Mouse (Mus musculus) midbrain, embryonic 12.5 days (tissue): ENCODE data around the gene Magi1. TPM values are rescaled to one million over a fixed set of nuclear protein-coding genes. Genes with fewer than 3 reads are reported as not detected.
A peak's percentile ranks its signal among the peaks of the same experiment; 100 is the strongest.

Source experiments
- ATAC-seq: fragments of 200-750 bp; cut with Nextera tagmentation; 2 replicates; pipeline ENCODE4 v1.8.0; 2017; ENCODE audit warnings: low read depth, moderate TSS enrichment, moderate library complexity; ENCODE audit not compliant: low FRiP score
- H3K27ac ChIP-seq: fragments of 300-500 bp; sonication (generic); replicated peaks from 2 replicates; pipeline ENCODE4 v1.5.1; 2016; ENCODE audit warnings: mild to moderate bottlenecking
- H3K27me3 ChIP-seq: fragments of 300-500 bp; sonication (generic); 2 replicates; pipeline ENCODE4 v1.6.1; 2016; ENCODE audit warnings: mild to moderate bottlenecking
- H3K36me3 ChIP-seq: fragments of 300-500 bp; sonication (generic); 2 replicates; pipeline ENCODE4 v1.6.1; 2016
- H3K4me1 ChIP-seq: fragments of 300-500 bp; sonication (generic); 2 replicates; pipeline ENCODE4 v1.6.1; 2016
- H3K4me2 ChIP-seq: fragments of 300-500 bp; sonication (generic); replicated peaks from 2 replicates; pipeline ENCODE4 v1.6.1; 2016; ENCODE audit warnings: mild to moderate bottlenecking, moderate library complexity
- H3K4me3 ChIP-seq: fragments of 300-500 bp; sonication (generic); 2 replicates; pipeline ENCODE4 v1.5.1; 2016; ENCODE audit warnings: mild to moderate bottlenecking
- H3K9ac ChIP-seq: fragments of 300-500 bp; sonication (generic); replicated peaks from 2 replicates; pipeline ENCODE4 v1.6.1; 2016; ENCODE audit warnings: mild to moderate bottlenecking, moderate library complexity
- H3K9me3 ChIP-seq: fragments of 300-500 bp; sonication (generic); 2 replicates; pipeline ENCODE4 v1.6.1; 2016; ENCODE audit warnings: mild to moderate bottlenecking
- WGBS: fragments of 180-500 bp; shearing (Covaris S2); methylation state at CpG from one replicate; pipeline ENCODE4 v1.1.7; 2016; 5-methylcytosine and 5-hydroxymethylcytosine counted together
- polyA plus RNA-seq: library from polyadenylated mRNA; unstranded; fragments of >200 nt; fragmentation: Nextera tagmentation; extraction: Ambion mirVana; gene quantifications from 2 replicates; pipeline ENCODE4 v1.2.1, GENCODE M21; 2016

The Magi1 gene
- polyA plus RNA-seq, 1 experiment from 2014 or later, result 45.1 TPM

DNA sequence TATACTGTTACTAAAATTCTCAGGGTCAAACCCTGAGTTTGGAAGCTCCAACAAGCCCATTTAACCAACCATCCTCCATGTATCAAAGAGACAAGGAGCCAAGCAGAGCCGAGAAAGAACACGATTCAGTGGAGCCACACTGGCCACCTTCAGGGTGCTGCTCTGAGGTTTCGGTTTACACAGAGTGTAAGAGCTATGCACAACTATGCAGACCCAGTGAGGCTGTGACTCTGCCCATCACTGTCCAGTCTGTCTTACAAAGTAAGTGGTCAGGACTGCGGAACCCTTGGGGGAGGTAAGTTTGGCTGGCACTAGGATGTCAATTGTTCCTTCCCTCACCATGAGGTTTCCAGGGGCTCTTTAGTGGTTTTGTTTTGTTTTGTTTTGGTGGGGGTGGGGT lies 465.2 kb downstream of the Magi1 start:
- Histone ChIP-seq H3K4me3 (no peak overlapping the region), H3K36me3 (no peaks in the 10 kb centered on the region), H3K9ac (no peak overlapping the region), H3K27me3 (no peaks in the 10 kb centered on the region), H3K4me2 (no peak overlapping the region), H3K4me1 (peaks cover 63% of the 10 kb centered on the region), H3K27ac (no peak overlapping the region), H3K9me3 (no peaks in the 10 kb centered on the region)
- 59% methylated on average over 4 of the region's 4 CpGs for WGBS
- no peak for ATAC-seq

DNA sequence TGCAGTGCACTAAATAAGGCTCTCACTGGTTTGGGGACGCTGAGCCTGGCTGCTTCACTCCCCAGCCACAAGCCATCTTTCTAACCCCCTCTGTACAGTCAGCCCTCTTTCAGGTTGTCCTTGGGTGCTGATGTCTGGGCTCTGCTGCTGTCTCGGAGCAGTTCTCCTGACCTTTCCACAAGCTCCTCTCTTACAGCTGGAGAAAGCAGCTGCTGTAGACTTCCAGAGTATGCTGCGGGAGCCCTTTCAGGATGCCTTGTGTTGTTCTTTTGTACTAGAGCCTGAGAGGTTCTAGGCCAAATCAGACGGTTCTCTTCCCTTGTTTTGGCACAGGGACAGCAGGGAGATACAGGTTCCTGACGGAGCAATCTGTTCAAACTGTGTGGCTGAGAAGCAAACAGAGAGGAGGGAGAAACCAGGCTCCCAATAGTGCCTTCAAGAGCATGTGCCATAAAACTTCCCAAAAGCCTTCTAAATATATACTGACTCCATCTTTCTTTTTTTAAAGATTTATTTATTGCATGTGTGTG lies 478.2 kb downstream of the Magi1 start:
- no peaks in the 10 kb centered on the region for H3K27me3 ChIP-seq
- WGBS, result 82% methylated on average over 5 of the region's 5 CpGs
- no peak overlapping the region for H3K4me2 ChIP-seq
- H3K9ac ChIP-seq, result no peak overlapping the region
- H3K4me3 ChIP-seq, result no peak overlapping the region
- no peak overlapping the region for H3K27ac ChIP-seq
- H3K36me3 ChIP-seq, result no peaks in the 10 kb centered on the region
- H3K9me3 ChIP-seq, result no peaks in the 10 kb centered on the region
- no peak for ATAC-seq
- peaks cover 22% of the 10 kb centered on the region for H3K4me1 ChIP-seq

DNA sequence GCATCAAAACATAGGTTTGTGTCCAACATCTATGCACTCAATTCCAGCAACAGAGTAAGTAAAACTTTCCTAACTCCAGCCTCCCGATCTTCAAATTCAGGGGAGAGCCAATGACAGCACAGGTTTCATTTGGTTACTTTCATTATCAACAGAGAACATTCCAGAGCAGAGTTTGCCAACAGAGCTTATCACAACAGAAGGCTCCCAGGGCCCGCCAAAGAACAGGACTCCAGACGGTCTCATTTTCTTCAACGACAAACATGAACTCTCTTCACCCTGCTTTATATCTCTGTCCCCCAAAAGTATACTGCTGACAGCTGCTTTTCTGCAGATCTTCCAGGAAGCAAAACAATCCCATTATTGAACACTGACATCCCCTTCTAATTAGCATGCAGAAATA lies 481.3 kb downstream of the Magi1 start:
- Histone ChIP-seq H3K27me3 (no peaks in the 10 kb centered on the region), H3K36me3 (no peaks in the 10 kb centered on the region), H3K4me3 (no peak overlapping the region), H3K9ac (no peak overlapping the region), H3K4me2 (no peak overlapping the region), H3K9me3 (no peaks in the 10 kb centered on the region), H3K27ac (peak overlapping the region; percentile 52), H3K4me1 (peaks cover 17% of the 10 kb centered on the region)
- ATAC-seq, result no peak
- WGBS, result 50% methylated on average over 4 of the region's 4 CpGs

DNA sequence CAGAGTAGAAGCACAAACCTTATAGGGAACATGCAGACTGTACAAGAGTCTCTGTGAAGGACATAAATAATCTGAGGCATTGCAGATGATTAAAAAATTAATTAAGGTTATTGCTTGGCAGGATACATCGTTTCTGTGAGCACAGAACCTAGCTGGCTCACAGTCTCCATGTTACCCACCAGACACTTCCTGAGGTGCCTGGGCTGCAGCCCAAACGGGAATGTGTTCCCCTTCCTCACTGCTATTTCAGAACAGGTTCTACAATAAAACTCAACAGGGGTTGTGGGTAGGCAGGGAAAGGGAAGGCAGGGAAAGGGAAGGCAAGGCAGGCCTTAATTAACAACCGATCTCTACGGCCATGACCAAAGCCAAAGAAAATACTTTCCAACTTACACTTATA lies 483.3 kb downstream of the Magi1 start:
- Histone ChIP-seq H3K9ac (no peak overlapping the region), H3K4me1 (peaks cover 14% of the 10 kb centered on the region)
- 83% methylated on average over 4 of the region's 4 CpGs for WGBS

DNA sequence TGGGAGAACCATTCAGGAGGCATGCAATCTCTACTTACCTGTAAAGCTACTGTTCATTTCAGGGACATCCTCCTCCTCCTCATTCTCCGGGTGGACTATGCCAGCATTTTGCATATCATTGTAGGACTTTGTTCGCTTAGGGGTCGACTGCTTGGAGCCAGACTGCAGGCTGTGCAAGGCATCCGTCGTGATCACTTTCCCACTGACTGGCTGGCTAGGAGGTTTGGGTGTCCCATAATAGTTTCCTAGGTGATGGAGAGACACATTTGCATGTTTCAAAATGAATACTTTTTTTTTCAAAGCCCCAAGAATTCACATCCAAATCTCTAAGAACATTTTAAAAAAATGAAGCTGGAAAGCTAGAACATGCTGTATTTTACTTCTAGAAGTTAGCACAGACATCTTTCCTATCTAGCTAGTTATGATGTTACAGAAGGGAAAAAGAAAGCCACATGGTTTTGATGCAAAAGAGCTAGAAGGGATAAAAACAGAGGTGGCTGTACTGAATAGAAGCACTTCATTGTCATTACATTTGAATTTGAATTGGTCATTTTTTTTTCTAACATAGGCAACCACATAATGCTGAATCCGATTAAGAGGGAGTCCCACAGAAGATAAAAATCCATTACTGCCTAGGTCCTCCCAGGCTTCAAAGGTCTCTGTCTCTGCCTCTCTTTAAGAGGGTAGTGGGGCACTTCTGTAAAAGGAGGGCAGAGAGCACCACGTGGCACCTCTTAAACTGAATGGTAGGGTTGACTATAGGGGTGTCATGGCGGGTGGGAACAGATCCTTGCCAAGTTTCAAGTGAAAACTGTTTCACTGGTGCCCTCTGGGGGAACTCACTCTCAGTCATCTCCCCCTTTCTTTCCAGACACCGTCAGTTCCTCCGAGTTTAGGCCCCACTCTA lies 491.2 kb downstream of the Magi1 start:
- H3K27me3 ChIP-seq, result no peaks in the 10 kb centered on the region
- H3K4me1 ChIP-seq, result peaks cover 13% of the 10 kb centered on the region
- H3K36me3 ChIP-seq, result no peaks in the 10 kb centered on the region
- peak overlapping the region; percentile 75 for H3K27ac ChIP-seq
- peak; percentile 91 for ATAC-seq
- no peaks in the 10 kb centered on the region for H3K9me3 ChIP-seq
- no peak overlapping the region for H3K4me3 ChIP-seq
- peak overlapping the region; percentile 31 for H3K4me2 ChIP-seq
- H3K9ac ChIP-seq, result no peak overlapping the region
- 32% methylated on average over 10 of the region's 10 CpGs for WGBS

More for the DNA sequence above, 483.3 kb downstream of the Magi1 start:
- H3K27ac ChIP-seq, result no peak overlapping the region
- H3K9me3 ChIP-seq, result no peaks in the 10 kb centered on the region
- no peaks in the 10 kb centered on the region for H3K36me3 ChIP-seq
- no peak overlapping the region for H3K4me3 ChIP-seq
- H3K4me2 ChIP-seq, result no peak overlapping the region
- ATAC-seq, result no peak
- H3K27me3 ChIP-seq, result no peaks in the 10 kb centered on the region

DNA sequence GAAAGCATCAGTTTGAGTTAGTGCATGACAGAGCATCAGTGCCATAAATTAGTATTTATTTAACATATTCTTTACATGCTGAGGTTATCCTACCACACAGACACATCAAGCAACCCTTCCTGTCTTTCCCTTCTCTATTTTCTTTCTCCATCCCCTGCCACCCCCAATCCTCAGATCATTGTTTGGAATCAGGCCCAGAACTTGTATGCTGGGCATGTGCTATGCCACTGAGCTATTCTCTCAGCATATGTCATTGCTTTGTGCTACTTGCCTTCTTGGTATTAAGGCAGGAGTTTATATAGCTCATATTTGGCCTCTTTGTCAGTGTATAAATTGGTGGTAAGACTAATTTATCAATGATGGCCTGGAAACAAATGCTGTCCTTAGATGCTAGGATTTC lies 494.0 kb downstream of the Magi1 start:
- H3K4me3 ChIP-seq, result no peak overlapping the region
- no peaks in the 10 kb centered on the region for H3K36me3 ChIP-seq
- H3K27me3 ChIP-seq, result no peaks in the 10 kb centered on the region
- H3K4me1 ChIP-seq, result peaks cover 13% of the 10 kb centered on the region
- H3K9ac ChIP-seq, result no peak overlapping the region
- ATAC-seq, result no peak
- no peaks in the 10 kb centered on the region for H3K9me3 ChIP-seq
- H3K4me2 ChIP-seq, result no peak overlapping the region
- H3K27ac ChIP-seq, result no peak overlapping the region

DNA sequence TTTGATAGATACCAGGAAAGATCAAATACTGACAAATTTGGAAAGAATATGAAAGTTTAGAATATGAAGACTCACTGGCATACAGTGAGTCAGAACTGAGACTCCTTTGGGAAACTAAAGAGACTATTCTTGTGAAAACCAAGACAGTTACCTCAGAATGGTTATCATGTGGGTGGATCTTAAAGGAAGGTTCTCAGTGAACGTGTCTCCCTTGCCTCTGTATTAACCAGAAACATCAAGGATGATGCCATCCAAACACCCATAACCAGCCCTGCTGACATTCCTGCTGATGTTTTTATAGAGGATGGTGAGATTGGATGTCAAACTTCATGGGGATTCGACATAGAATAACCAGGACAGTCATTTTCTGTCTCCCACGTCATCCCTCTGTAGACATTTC lies 496.7 kb downstream of the Magi1 start:
- Histone ChIP-seq H3K27ac (no peak overlapping the region), H3K4me2 (no peak overlapping the region), H3K4me1 (peaks cover under 1% of the 10 kb centered on the region; the same call in 1 of the 2 replicates), H3K9ac (no peak overlapping the region), H3K9me3 (no peaks in the 10 kb centered on the region), H3K36me3 (no peaks in the 10 kb centered on the region), H3K4me3 (no peak overlapping the region), H3K27me3 (no peaks in the 10 kb centered on the region)
- WGBS, result 93% methylated on average over 3 of the region's 3 CpGs
- no peak for ATAC-seq

DNA sequence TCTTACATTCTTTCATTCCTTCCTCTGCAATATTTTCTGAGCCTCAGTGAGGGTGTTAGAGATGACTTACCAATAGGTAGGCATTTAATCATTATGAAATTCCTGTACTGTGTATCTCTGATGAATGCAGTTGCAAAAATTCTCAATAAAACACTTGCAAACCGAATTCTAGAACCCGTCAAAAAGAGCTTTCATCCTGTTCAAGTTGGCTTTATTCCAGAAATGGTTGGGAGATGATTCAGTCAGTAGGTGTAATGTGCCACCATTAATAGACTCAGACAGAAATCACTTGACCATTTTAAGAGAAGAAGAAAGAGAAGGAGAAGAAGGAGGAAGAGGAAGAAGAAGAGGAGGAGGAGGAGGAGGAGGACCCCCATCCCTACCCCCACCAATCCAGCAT lies 497.5 kb downstream of the Magi1 start:
- Histone ChIP-seq H3K27ac (no peak overlapping the region), H3K4me1 (no peaks in the 10 kb centered on the region), H3K9me3 (no peaks in the 10 kb centered on the region), H3K4me2 (no peak overlapping the region), H3K36me3 (no peaks in the 10 kb centered on the region), H3K4me3 (no peak overlapping the region), H3K27me3 (no peaks in the 10 kb centered on the region), H3K9ac (no peak overlapping the region)
- WGBS, result 91% methylated on average over 2 of the region's 2 CpGs
- ATAC-seq, result no peak

DNA sequence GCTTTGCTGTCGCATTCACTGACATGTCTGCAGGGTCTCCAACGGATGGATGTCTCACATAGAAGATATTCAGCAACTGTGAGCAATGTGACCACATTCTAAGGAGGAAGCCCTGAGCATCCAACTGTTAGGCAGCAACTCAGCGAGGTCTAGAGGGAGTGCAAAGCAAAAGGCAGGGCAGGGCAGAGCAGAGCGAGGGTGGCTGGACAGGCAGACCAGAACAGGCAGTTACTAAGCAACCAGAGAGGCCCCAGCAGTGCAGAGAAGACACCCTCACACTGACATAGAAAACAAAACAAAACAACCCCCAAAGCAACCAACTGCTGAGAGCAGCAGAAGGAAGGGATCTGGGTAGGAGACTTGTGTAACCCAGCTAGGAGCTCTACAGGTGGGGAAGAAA lies 512.6 kb downstream of the Magi1 start:
- Histone ChIP-seq H3K9me3 (no peaks in the 10 kb centered on the region), H3K9ac (no peak overlapping the region), H3K27ac (no peak overlapping the region), H3K4me1 (peaks cover 28% of the 10 kb centered on the region), H3K4me2 (no peak overlapping the region), H3K36me3 (peaks cover 21% of the 10 kb centered on the region; the same call in 1 of the 2 replicates), H3K4me3 (no peak overlapping the region), H3K27me3 (no peaks in the 10 kb centered on the region; the same call in 1 of the 2 replicates)
- no peak for ATAC-seq
- WGBS, result 30% methylated on average over 4 of the region's 4 CpGs

DNA sequence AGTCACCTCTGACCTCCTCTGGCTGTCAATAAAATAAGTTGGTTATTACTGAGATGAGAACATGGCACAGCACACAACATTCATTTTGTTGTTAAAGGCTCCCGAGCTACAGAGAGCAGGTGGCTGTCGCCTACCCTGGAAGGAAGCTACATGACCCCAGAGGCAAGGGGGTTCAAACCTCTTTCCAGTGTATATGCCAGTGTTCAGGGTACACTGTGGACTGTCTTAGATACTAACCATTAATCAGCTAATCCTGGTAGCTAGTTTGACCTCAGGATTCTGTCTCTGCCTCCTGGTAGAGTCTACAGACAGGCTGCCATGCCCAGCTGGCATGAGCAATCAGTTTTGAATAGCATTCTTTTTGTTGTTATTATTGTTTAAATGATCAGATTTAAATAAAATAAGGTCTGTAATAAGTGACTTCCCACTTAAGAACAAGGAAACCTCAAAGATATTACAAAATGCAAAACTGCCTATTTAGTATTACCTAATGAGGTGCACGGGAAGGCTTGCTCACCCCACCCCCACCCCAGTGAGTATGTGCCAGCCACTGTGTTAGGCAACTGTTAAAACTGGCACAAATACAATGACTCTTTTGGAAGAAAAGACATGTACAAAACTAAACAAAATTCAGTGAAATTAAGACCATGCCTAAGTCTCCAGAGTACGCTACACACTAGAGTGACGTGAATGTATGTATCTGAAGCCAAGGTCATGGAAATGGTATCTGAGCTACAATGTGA lies 513.3 kb downstream of the Magi1 start:
- H3K27ac ChIP-seq, result no peak overlapping the region
- no peak overlapping the region for H3K4me2 ChIP-seq
- no peak overlapping the region for H3K9ac ChIP-seq
- no peaks in the 10 kb centered on the region; the same call in 1 of the 2 replicates for H3K27me3 ChIP-seq
- peaks cover 25% of the 10 kb centered on the region; the same call in 1 of the 2 replicates for H3K36me3 ChIP-seq
- 78% methylated on average over 5 of the region's 5 CpGs for WGBS
- ATAC-seq, result no peak
- peaks cover 28% of the 10 kb centered on the region for H3K4me1 ChIP-seq
- no peaks in the 10 kb centered on the region for H3K9me3 ChIP-seq
- H3K4me3 ChIP-seq, result no peak overlapping the region

DNA sequence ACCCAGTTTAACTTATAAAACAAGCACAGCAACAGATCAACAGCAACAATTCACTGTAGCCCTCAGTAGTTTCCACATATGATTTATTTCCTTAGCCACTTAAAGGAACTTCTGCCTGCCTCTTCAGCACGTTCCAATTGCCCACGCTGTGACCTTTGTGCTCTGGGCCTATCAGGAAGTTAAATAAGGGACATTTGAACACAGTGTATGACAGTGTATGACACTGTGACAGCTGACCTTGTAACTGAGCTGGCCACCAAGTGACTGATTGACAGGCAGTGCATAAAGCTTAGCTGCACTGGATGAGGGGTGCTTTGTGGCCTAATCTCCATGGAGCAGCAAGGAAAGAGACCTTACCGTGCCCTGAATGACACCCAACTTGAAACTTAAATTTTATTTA lies 525.6 kb downstream of the Magi1 start:
- no peak overlapping the region for H3K4me2 ChIP-seq
- no peaks in the 10 kb centered on the region for H3K9me3 ChIP-seq
- H3K27ac ChIP-seq, result peak overlapping the region; percentile 42; the same call in 1 of the 2 replicates
- no peak for ATAC-seq
- no peaks in the 10 kb centered on the region for H3K27me3 ChIP-seq
- WGBS, result 53% methylated on average over 3 of the region's 3 CpGs
- H3K4me3 ChIP-seq, result no peak overlapping the region
- H3K36me3 ChIP-seq, result peaks cover 44% of the 10 kb centered on the region
- H3K9ac ChIP-seq, result no peak overlapping the region
- H3K4me1 ChIP-seq, result peaks cover 8% of the 10 kb centered on the region; the same call in 1 of the 2 replicates
